Mouse (Mus musculus) forebrain, embryonic 16.5 days (tissue): ENCODE measurements at regions not wholly inside any gene's neighbourhood (a gene's known extent, or its start where the extent isn't known, plus 50 kb on each side); places are given as distances from the start of the nearest gene placed in this dataset.

ENCODE experiments used
- ATAC-seq: fragments of 200-750 bp; cut with Nextera tagmentation; 2 replicates; pipeline ENCODE4 v1.8.0; 2017; ENCODE audit warnings: mild to moderate bottlenecking, moderate library complexity
- H3K27ac ChIP-seq: fragments of 300-500 bp; sonication (generic); 2 replicates; pipeline ENCODE4 v1.5.1; 2014; ENCODE audit warnings: low read length, control low read depth
- H3K27me3 ChIP-seq: fragments of 300-500 bp; sonication (generic); replicated peaks from 2 replicates; pipeline ENCODE4 v1.6.1; 2014; ENCODE audit warnings: low read length; ENCODE audit not compliant: control insufficient read depth, insufficient read depth
- H3K36me3 ChIP-seq: fragments of 300-500 bp; sonication (generic); 2 replicates; pipeline ENCODE4 v1.6.1; 2014; ENCODE audit not compliant: control insufficient read depth, insufficient read depth
- H3K4me1 ChIP-seq: fragments of 300-500 bp; sonication (generic); replicated peaks from 2 replicates; pipeline ENCODE4 v1.6.1; 2014; ENCODE audit warnings: low read length; ENCODE audit not compliant: control insufficient read depth, insufficient read depth
- H3K4me2 ChIP-seq: fragments of 300-500 bp; sonication (generic); 2 replicates; pipeline ENCODE4 v1.6.1; 2014; ENCODE audit warnings: mild to moderate bottlenecking, low read length, control low read depth
- H3K4me3 ChIP-seq: fragments of 300-500 bp; sonication (generic); replicated peaks from 2 replicates; pipeline ENCODE4 v1.5.1; 2014; ENCODE audit warnings: mild to moderate bottlenecking, low read length, control low read depth
- H3K9ac ChIP-seq: fragments of 300-500 bp; sonication (generic); replicated peaks from 2 replicates; pipeline ENCODE4 v1.6.1; 2014; ENCODE audit warnings: low read depth, low read length, control low read depth
- H3K9me3 ChIP-seq: fragments of 300-500 bp; sonication (generic); 2 replicates; pipeline ENCODE4 v1.6.1; 2016; ENCODE audit warnings: low read length; ENCODE audit not compliant: control insufficient read depth
- WGBS: fragments of 180-500 bp; shearing (Covaris S2); extraction: QIAGEN DNeasy Blood & Tissue Kit; methylation state at CpG from one replicate; pipeline ENCODE4 v1.1.7; 2014; 5-methylcytosine and 5-hydroxymethylcytosine counted together

DNA sequence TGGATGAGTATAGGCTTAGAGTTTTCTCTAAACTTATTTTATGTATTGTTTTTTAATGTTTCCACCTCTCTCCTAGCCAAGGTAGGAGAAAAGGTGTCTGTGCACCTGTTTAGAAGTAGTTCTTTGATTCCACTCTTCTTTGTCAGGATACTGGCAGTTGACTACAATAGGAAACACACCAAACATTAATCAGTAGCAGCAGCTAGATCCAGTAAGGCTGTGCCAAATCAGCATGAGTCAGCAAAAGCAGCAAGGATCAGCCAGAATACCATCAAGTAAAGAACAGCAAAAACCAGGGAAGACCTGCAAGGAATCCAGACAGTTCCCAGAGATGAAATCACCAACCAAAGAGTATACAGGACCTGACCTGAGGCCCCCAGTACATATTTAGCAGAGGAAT, 303.7 kb downstream of the Gm21833 start:
- Histone ChIP-seq H3K4me1 (no peaks in the 10 kb centered on the region), H3K9me3 (no peaks in the 10 kb centered on the region), H3K9ac (no peak overlapping the region), H3K27ac (no peak overlapping the region), H3K36me3 (no peaks in the 10 kb centered on the region), H3K4me2 (no peak overlapping the region), H3K27me3 (no peaks in the 10 kb centered on the region), H3K4me3 (no peak overlapping the region)
- ATAC-seq, result no peak

DNA sequence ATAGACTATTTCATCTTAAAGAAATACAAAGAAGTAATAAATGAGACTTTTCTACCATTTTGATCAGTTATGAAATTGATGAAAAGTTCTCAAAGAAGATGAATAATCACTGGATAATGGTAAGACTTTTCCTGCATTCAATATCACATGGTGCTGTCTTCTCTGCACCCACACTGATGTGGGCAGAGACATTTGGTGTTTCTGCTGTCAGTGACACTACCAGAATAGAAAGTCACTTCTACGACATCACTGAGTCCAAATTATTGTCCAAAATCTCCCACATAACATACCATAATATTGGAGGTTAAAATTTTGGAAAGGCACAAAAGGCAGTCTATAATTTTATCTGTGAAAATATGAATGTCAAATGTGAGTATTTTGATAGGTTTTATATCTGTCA, 344.8 kb downstream of the Gm21833 start:
- no peak overlapping the region for H3K27ac ChIP-seq
- H3K4me3 ChIP-seq, result no peak overlapping the region
- H3K9me3 ChIP-seq, result no peaks in the 10 kb centered on the region
- no peaks in the 10 kb centered on the region for H3K27me3 ChIP-seq
- 95% methylated on average over 1 of the region's 1 CpGs for WGBS
- no peaks in the 10 kb centered on the region for H3K4me1 ChIP-seq
- no peak for ATAC-seq
- H3K9ac ChIP-seq, result no peak overlapping the region
- H3K4me2 ChIP-seq, result no peak overlapping the region
- no peaks in the 10 kb centered on the region for H3K36me3 ChIP-seq

DNA sequence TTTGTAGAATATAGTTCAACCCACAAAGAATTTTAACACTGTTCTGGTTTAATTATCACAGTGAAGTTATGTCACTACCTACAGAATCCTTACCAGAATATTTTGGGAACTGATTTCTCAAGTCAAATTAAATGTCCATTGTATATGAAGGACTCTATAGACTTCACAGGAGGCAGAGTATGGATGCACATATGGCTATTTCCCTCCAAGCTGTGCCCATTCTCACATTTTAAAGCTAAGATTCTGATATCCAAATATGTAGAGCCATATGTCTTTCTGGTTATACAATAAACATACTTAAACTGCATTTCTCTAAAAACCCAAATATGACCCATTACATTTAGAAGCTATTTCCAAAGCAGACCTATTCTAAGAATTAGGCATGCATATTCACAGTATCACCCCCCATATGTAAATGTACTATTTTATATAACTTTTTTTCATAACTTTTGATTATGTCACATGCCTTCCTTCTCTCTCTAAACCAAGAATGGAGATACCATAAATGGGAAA, 365.3 kb downstream of the Gm21833 start:
- Histone ChIP-seq H3K9ac (no peak overlapping the region), H3K9me3 (no peaks in the 10 kb centered on the region), H3K36me3 (no peaks in the 10 kb centered on the region), H3K4me1 (no peaks in the 10 kb centered on the region), H3K27ac (no peak overlapping the region), H3K4me2 (no peak overlapping the region), H3K27me3 (no peaks in the 10 kb centered on the region), H3K4me3 (no peak overlapping the region)
- no peak for ATAC-seq

DNA sequence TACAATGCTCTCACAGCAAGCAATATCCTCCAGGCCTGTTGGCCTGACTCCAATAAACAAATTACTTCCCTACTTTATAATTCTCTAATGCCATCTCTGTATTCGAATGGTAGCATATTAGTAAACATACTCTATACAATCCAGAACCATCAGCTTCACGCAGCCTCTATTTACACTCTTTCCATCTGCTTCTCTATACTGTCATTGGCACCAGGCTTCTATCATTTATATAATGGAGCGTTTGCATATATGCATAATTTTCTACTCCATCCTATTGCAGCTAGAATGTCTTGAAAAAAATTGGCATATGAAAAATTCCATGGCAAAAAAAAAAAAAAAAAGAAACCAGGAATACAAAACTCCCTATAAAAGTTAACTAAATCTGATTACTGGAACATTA, 369.6 kb downstream of the Gm21833 start:
- ATAC-seq, result peak; percentile 61; the same call in 1 of the 2 replicates
- no peak overlapping the region for H3K9ac ChIP-seq
- 54% methylated on average over 3 of the region's 3 CpGs for WGBS
- no peaks in the 10 kb centered on the region for H3K27me3 ChIP-seq
- no peaks in the 10 kb centered on the region for H3K4me1 ChIP-seq
- H3K36me3 ChIP-seq, result no peaks in the 10 kb centered on the region
- no peak overlapping the region for H3K4me2 ChIP-seq
- H3K9me3 ChIP-seq, result no peaks in the 10 kb centered on the region
- H3K27ac ChIP-seq, result no peak overlapping the region
- no peak overlapping the region for H3K4me3 ChIP-seq
